Mouse (Mus musculus) heart, adult 10 weeks (tissue): ENCODE data around the gene Clec3a. TPM values are rescaled to one million over a fixed set of nuclear protein-coding genes. Genes with fewer than 3 reads are reported as not detected.

ENCODE experiments used
- polyA plus RNA-seq: library from polyadenylated mRNA; stranded (reverse); fragments of 350-450 nt; fragmentation: Illumina TruSeq; extraction: RNeasy Lipid Tissue Mini Kit (QIAGEN cat#74804); gene quantifications from one replicate; pipeline ENCODE4 v1.2.3, GENCODE M21; 2014; ENCODE audit warnings: low read depth, low replicate concordance

Gene Clec3a
- polyA plus RNA-seq, result not detected

GRCm38 (mm10) chr8:114417786-114418185 is at the start of gene Clec3a:
Clec3a (plus strand) TSS chr8:114418086.

DNA sequence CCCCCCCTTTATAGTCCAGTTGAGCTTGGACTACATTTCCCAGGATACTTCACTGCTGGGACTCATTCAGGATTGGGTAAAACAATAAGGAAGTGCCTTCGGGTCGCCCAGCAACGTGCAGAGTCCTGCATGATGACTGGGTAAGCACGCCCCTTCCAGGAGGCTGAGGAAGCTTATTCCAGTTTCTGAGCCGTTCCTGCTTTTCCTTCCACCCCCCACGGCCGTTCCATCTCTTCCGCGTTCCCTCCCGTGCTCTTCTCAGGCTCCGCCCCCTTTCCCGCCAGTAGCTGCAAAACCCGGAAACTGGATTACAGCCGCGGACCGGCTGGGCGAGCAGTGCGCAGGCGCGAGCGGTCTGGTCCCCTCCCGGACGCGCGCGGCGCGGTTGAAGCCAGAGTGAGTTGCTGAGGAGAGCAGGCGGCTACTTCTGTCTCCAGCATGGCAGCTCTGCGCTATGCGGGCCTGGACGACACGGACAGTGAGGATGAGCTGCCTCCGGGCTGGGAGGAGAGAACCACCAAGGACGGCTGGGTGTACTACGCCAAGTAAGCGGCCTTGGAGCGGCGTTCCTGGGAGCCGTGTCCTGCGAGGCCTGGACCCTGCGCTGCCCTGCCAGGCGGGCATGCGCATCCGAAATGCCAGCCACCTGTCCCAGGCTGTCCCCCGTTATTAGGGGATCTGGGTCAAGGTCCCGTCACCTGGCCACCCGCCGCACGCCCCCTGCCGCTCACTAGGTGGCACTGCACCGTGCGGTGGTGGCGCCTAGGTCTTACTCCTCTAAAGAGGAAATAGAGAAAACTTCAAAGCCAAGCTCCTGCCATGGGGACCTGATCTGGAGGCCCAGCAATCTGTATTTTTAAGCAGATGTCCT is 21.7 kb downstream of the Clec3a start, which contains the start of gene Wwox:
Gene Wwox (plus strand): TSS at position 322 of the 871 bp plus-strand sequence.

Other genes with a start within 250 kb of the Clec3a start
- gene Vat1l, start 212.5 kb upstream of the Clec3a start, polyA plus RNA-seq, result 0.73 TPM
- gene Wwox, start 21.6 kb downstream of the Clec3a start, polyA plus RNA-seq, result 3.3 TPM